25 mouse cellular contexts compared by ENCODE assay signal in the genomic region with DNA sequence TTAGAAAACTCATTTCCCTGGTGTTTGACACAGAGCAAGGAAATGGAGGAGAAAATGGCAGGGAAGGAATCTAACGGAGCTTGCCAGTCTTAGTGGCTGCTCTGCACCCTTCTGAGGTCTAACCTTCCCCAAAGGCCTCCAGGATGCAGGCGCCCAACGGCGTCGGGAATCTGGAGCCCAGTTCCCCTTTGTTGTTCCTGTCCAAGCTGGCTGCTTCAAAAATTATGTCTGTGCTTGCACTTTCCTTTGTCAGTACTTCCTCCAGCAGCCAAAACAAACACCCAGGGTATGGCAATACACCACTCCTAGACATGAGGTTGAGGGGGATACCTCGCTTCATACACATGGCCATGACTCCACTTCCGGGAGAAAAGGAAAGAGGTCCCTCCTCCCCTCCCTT. TPM values are rescaled to one million over a fixed set of nuclear protein-coding genes. Genes with fewer than 3 reads are reported as not detected.
DNase-seq lines count a peak whose midpoint lies in the region; ATAC-seq lines count a peak whose summit lies in the region.
"Had no signal": no experiment of that assay in that cellular context is flagged by ENCODE, and none has a peak within 500 bp of the region (broad histone marks: within the 10 kb centered on the region; RNA-seq: fewer than 3 reads in every experiment).

No protein-coding gene starts in this region.

- H3K4me2 ChIP-seq in liver, embryonic 13.5 days: no peak overlapping the region
- H3K4me2 ChIP-seq in liver, embryonic 12.5 days: no peak overlapping the region
- H3K4me2 ChIP-seq: forebrain, embryonic 12.5 days; hindbrain, embryonic 12.5 days; lung, embryonic 14.5 days; midbrain, embryonic 12.5 days had no signal

- no peaks in the 10 kb centered on the region for H3K36me3 ChIP-seq in liver, embryonic 13.5 days
- H3K36me3 ChIP-seq in liver, embryonic 12.5 days: no peaks in the 10 kb centered on the region
- H3K36me3 ChIP-seq: forebrain, embryonic 12.5 days; hindbrain, embryonic 12.5 days; midbrain, embryonic 12.5 days had no signal

- peak; percentile 34 to 47 for DNase-seq in adrenal gland, adult (ENCODE audit: inconsistent age in 2 of 2, low spot score in 1 of 2)
- no peak for DNase-seq in adrenal gland, adult 8-10 months
- DNase-seq in heart, adult 8-10 months (ENCODE audit: low spot score): peak; percentile 46
- no peak for DNase-seq in heart, postnatal 4 days
- DNase-seq in liver, embryonic 13.5 days: no peak
- DNase-seq in spleen, postnatal 10 days (ENCODE audit: low spot score in 2 of 2): no peak
- no peak for DNase-seq in ovary, adult 18-20 months (ENCODE audit: low spot score)
- DNase-seq: adrenal gland, postnatal 25 days; cerebellum, adult 18-20 months; cerebellum, postnatal 25 days; kidney, adult 9 months; lung, embryonic 14.5 days; spleen, adult 18-20 months; thymus, postnatal 36 days had no signal

- H3K9me3 ChIP-seq in liver, embryonic 13.5 days (replicated peaks): no peaks in the 10 kb centered on the region
- no peaks in the 10 kb centered on the region for H3K9me3 ChIP-seq in liver, embryonic 12.5 days (replicated peaks)
- H3K9me3 ChIP-seq: forebrain, embryonic 12.5 days; hindbrain, embryonic 12.5 days; midbrain, embryonic 12.5 days had no signal

- 0 out of 2 replicates have a peak, but pooled peaks have one; percentile 26 for ATAC-seq in liver, embryonic 13.5 days (ENCODE audit: low read depth)
- no peak for ATAC-seq in liver, embryonic 12.5 days
- ATAC-seq: inflammation-experienced regulatory T-cells, adult 6 months had no signal

- H3K9ac ChIP-seq in liver, embryonic 13.5 days: no peak overlapping the region
- no peak overlapping the region for H3K9ac ChIP-seq in liver, embryonic 12.5 days
- H3K9ac ChIP-seq: forebrain, embryonic 12.5 days; hindbrain, embryonic 12.5 days; lung, embryonic 14.5 days; midbrain, embryonic 12.5 days had no signal

- no peaks in the 10 kb centered on the region for H3K27me3 ChIP-seq in liver, embryonic 13.5 days
- H3K27me3 ChIP-seq in liver, embryonic 12.5 days (replicated peaks): no peaks in the 10 kb centered on the region
- H3K27me3 ChIP-seq: forebrain, embryonic 12.5 days; hindbrain, embryonic 12.5 days; midbrain, embryonic 12.5 days had no signal

- no peak overlapping the region for H3K27ac ChIP-seq in liver, embryonic 13.5 days
- no peak overlapping the region for H3K27ac ChIP-seq in liver, embryonic 12.5 days
- H3K27ac ChIP-seq: forebrain, embryonic 12.5 days; hindbrain, embryonic 12.5 days; midbrain, embryonic 12.5 days had no signal

- H3K4me1 ChIP-seq in liver, embryonic 13.5 days (replicated peaks): no peaks in the 10 kb centered on the region
- peaks cover 5% of the 10 kb centered on the region; the same call in 1 of the 2 replicates for H3K4me1 ChIP-seq in liver, embryonic 12.5 days
- H3K4me1 ChIP-seq: forebrain, embryonic 12.5 days; hindbrain, embryonic 12.5 days; midbrain, embryonic 12.5 days had no signal

- 41% methylated on average over 7 of the region's 7 CpGs for WGBS in liver, embryonic 13.5 days (ENCODE audit: insufficient replicate concordance)
- 45% methylated on average over 7 of the region's 7 CpGs for WGBS in liver, embryonic 12.5 days (ENCODE audit: insufficient replicate concordance)

- no peak overlapping the region for H3K4me3 ChIP-seq in liver, embryonic 13.5 days (replicated peaks)
- no peak overlapping the region for H3K4me3 ChIP-seq in liver, embryonic 12.5 days
- H3K4me3 ChIP-seq: forebrain, embryonic 12.5 days; hindbrain, embryonic 12.5 days; midbrain, embryonic 12.5 days; myocyte had no signal

RNA-seq across cellular contexts. Expression of a gene that starts 53.7 kb away (rescaled TPM):
- not detected for total RNA-seq in adrenal gland, adult 8-10 months (2022)
- total RNA-seq in heart, adult 8-10 months (2022): not detected
- not detected for total RNA-seq in heart, postnatal 4 days (2021)
- not detected in 2 replicates for polyA plus RNA-seq in liver, embryonic 13.5 days (2015; fragmentation: Nextera tagmentation; extraction: Ambion mirVana)
- not detected in 2 replicates for polyA plus RNA-seq in liver, embryonic 12.5 days (2016; fragmentation: Nextera tagmentation; extraction: Ambion mirVana)
- total RNA-seq: adrenal gland, postnatal 25 days; gastrocnemius, adult 8-10 months had no signal
- polyA plus RNA-seq: forebrain, embryonic 12.5 days; heart, embryonic 16.5 days; hindbrain, embryonic 12.5 days; inflammation-experienced regulatory T-cells, adult 6 months; limb, embryonic 14.5 days; lung, embryonic 14.5 days; midbrain, embryonic 12.5 days; myocyte; neural tube, embryonic 14.5 days; stomach, embryonic 14.5 days had no signal

Comparison
In these comparisons a context has a peak if more than half of its experiments do, and no peak if none do; other contexts are left out.
1. DNase-seq: peak in adrenal gland, adult (2 of 2) and heart, adult 8-10 months (single experiment); none in adrenal gland, adult 8-10 months (single experiment), heart, postnatal 4 days (single experiment), liver, embryonic 13.5 days (single experiment), spleen, postnatal 10 days (0 of 2) and ovary, adult 18-20 months (single experiment).